Mouse (Mus musculus) intestine, embryonic 16.5 days (tissue): ENCODE results near the gene Rps2. TPM values are rescaled to one million over a fixed set of nuclear protein-coding genes. Genes with fewer than 3 reads are reported as not detected.

Experiments used
- ATAC-seq: fragments of 200-750 bp; cut with Nextera tagmentation; 2 replicates; pipeline ENCODE4 v1.8.0; 2017; ENCODE audit warnings: moderate TSS enrichment, moderate library complexity
- H3K27ac ChIP-seq: fragments of 300-500 bp; sonication (generic); 2 replicates; pipeline ENCODE4 v1.5.1; 2014; ENCODE audit warnings: mild to moderate bottlenecking, low read length
- H3K27me3 ChIP-seq: fragments of 300-500 bp; sonication (generic); replicated peaks from 2 replicates; pipeline ENCODE4 v1.6.1; 2014; ENCODE audit warnings: low read length, control low read depth, mixed read lengths; ENCODE audit not compliant: control insufficient read depth, insufficient read depth
- H3K36me3 ChIP-seq: fragments of 300-500 bp; sonication (generic); 2 replicates; pipeline ENCODE4 v1.6.1; 2014; ENCODE audit warnings: low read length, control low read depth; ENCODE audit not compliant: control insufficient read depth, insufficient read depth
- H3K4me1 ChIP-seq: fragments of 300-500 bp; sonication (generic); 2 replicates; pipeline ENCODE4 v1.6.1; 2014; ENCODE audit warnings: low read length, control low read depth, mixed read lengths; ENCODE audit not compliant: control insufficient read depth, insufficient read depth
- H3K4me2 ChIP-seq: fragments of 300-500 bp; sonication (generic); 2 replicates; pipeline ENCODE4 v1.6.1; 2014; ENCODE audit warnings: low read depth, low read length, control low read depth
- H3K4me3 ChIP-seq: fragments of 300-500 bp; sonication (generic); 2 replicates; pipeline ENCODE4 v1.5.1; 2014; ENCODE audit warnings: mild to moderate bottlenecking, low read length
- H3K9ac ChIP-seq: fragments of 300-500 bp; sonication (generic); 2 replicates; pipeline ENCODE4 v1.6.1; 2014; ENCODE audit warnings: low read depth, low read length
- H3K9me3 ChIP-seq: fragments of 300-500 bp; sonication (generic); 2 replicates; pipeline ENCODE4 v1.6.1; 2016; ENCODE audit warnings: low read length, control low read depth; ENCODE audit not compliant: control insufficient read depth
- WGBS: fragments of 180-500 bp; shearing (Covaris S2); extraction: QIAGEN DNeasy Blood & Tissue Kit; methylation state at CpG from one replicate; pipeline ENCODE4 v1.1.7; 2014; 5-methylcytosine and 5-hydroxymethylcytosine counted together
- polyA plus RNA-seq: library from polyadenylated mRNA; unstranded; fragments of >200 nt; fragmentation: Nextera tagmentation; extraction: Ambion mirVana; gene quantifications from 2 replicates; pipeline ENCODE4 v1.2.1, GENCODE M21; 2015

Rps2 gene
- polyA plus RNA-seq, 1 experiment from 2014 or later = 1,515 TPM

GRCm38 (mm10) chr17:24677500-24678080, 40.3 kb upstream of the Rps2 start:
- H3K4me2 ChIP-seq = peak overlapping the region; percentile 28; the same call in 1 of the 2 replicates
- no peak overlapping the region for H3K4me3 ChIP-seq
- H3K27ac ChIP-seq = peak overlapping the region; percentile 72
- H3K4me1 ChIP-seq = peaks cover 1% of the 10 kb centered on the region; the same call in 1 of the 2 replicates
- H3K27me3 ChIP-seq = no peaks in the 10 kb centered on the region
- no peaks in the 10 kb centered on the region for H3K9me3 ChIP-seq
- H3K36me3 ChIP-seq = peaks cover 32% of the 10 kb centered on the region
- peak; percentile 88 for ATAC-seq
- WGBS = 76% methylated on average over 24 of the region's 24 CpGs
- H3K9ac ChIP-seq = 0 out of 2 replicates have a peak overlapping the region, but pooled peaks have one; percentile 34

DNA sequence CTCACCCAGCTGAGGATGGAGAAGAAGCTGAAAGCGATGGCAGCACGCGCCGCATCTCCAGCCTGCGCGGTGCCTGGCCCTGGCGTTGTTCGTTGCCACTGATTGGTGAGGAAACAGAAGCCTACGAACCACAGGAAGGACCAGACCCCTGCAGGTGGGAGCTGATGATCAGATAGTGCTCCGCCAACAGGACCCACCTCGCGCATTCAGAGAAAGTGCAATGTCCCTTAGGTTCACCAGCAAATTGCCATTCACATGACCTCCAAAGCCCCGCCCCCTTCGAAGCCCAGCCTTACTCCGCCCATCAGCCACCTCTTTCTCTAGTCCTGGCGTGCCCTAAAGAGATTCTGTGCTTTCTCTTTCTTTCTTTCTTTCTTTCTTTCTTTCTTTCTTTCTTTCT, 31.4 kb upstream of the Rps2 start:
- H3K9ac ChIP-seq = no peak overlapping the region
- ATAC-seq = peak; percentile 43
- WGBS = 28% methylated on average over 16 of the region's 16 CpGs
- no peak overlapping the region for H3K4me3 ChIP-seq
- no peak overlapping the region for H3K27ac ChIP-seq
- H3K36me3 ChIP-seq = peaks cover 8% of the 10 kb centered on the region
- peaks cover 12% of the 10 kb centered on the region for H3K4me1 ChIP-seq
- H3K4me2 ChIP-seq = peak overlapping the region; percentile 9; the same call in 1 of the 2 replicates
- no peaks in the 10 kb centered on the region for H3K9me3 ChIP-seq
- peaks cover 33% of the 10 kb centered on the region for H3K27me3 ChIP-seq

DNA sequence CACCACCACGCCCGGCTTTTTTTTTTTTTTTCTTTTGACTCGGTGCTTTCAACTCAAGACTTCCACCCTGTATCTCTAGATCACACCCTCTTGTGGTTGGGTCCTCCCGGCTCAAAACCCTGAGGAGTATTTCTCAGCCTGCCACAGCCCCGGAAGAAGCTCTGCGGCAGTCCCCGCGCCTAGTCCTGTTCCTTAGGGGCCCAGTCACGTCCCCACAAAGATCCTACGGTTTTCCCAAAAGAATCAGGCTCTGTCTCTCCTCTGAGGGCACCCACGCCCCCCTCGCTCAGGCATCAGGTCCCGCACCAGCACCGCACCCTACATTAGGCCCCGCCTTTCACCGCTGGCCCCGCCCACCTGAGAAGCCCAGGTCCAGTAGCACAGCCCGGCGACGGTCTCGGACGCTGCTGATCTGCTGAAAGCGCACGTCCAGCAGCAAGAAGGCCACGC, 30.7 kb upstream of the Rps2 start:
- WGBS = 3% methylated on average over 25 of the region's 25 CpGs
- ATAC-seq = peak; percentile 73
- peak overlapping the region; percentile 56 for H3K9ac ChIP-seq
- peaks cover 33% of the 10 kb centered on the region for H3K27me3 ChIP-seq
- peak overlapping the region; percentile 51 for H3K4me2 ChIP-seq
- no peaks in the 10 kb centered on the region for H3K9me3 ChIP-seq
- H3K27ac ChIP-seq = no peak overlapping the region
- H3K4me3 ChIP-seq = peak overlapping the region; percentile 37
- H3K36me3 ChIP-seq = peaks cover 4% of the 10 kb centered on the region
- H3K4me1 ChIP-seq = peaks cover 12% of the 10 kb centered on the region

DNA sequence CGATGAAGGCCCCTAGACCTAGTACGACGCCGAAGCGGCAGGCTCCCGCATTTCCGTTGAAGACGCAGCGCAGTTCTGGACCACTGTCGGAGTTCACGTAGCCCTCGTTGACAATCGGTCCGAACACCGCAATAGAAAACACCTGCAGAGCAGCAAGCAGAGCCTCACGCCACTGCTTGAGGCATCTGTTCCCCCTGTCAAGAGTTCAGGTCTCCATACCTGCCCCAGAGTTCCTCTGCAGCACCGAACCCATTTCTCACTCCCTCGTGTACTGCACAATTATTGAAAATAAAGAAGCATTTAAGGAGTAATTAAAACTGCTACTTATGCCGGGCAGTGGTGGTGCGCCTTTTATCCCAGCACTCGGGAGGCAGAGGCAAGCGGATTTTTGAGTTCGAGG, 30.3 kb upstream of the Rps2 start:
- Histone ChIP-seq H3K27me3 (peaks cover 33% of the 10 kb centered on the region), H3K36me3 (0 out of 2 replicates have a peak, but pooled peaks cover 4% of the 10 kb centered on the region), H3K9ac (peak overlapping the region; percentile 56), H3K4me1 (peaks cover 12% of the 10 kb centered on the region), H3K9me3 (no peaks in the 10 kb centered on the region), H3K27ac (no peak overlapping the region), H3K4me2 (peak overlapping the region; percentile 51), H3K4me3 (peak overlapping the region; percentile 37)
- ATAC-seq = peak; percentile 41
- 19% methylated on average over 23 of the region's 23 CpGs for WGBS

DNA sequence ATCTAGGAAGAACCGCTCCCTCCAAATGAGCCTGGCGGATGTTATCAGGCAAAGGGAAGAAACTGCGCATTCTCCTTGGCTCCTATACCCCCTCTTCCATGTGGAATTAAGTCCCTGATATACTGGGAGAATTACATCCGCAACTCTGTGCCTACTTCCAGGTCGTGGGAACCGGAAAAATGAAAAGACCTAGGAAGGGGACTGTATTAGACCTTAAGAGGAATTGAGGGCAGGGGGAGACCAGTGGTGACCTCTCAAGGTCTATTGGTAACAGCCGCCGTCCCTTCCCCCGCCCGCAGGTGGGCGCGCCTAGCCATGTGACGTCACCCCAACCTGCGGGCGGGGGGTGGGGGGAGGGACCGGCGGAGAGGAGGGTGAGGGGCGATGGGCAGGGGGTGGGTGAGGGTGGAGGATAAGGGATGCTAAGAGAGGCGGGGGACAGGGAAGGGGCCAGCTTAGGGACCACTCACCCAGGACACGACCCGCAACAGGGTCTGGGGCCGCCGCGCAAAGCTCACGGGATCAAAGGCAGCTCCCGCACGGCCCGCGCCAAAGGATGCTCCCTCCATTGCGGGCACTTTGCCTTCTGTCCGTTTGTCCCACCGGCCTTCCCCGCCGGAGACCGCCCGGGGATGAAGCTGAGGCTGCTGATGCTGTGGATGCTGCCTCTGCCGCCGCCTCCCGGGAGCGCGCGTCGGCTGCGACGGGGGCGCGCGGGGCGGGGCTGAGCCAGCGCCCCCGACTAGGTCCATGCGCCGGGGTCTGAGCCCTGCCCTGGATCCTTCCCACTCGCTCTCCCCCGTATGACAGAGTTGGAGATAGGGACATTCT, 28.4 kb upstream of the Rps2 start, which contains the start of gene Syngr3:
Gene Syngr3 (minus strand): TSS at position 705 of the 831 bp plus-strand sequence.
- peak within 1 kb of the TSS; percentile 53 for H3K9ac ChIP-seq
- ATAC-seq = no peak
- H3K27ac ChIP-seq = no peak within 1 kb of the TSS
- peak within 1 kb of the TSS; percentile 50 for H3K4me3 ChIP-seq
- H3K9me3 ChIP-seq = no peaks in the 10 kb centered on the region
- peaks cover 12% of the 10 kb centered on the region for H3K4me1 ChIP-seq
- H3K4me2 ChIP-seq = peak within 1 kb of the TSS; percentile 81
- H3K27me3 ChIP-seq = peaks cover 33% of the 10 kb centered on the region
- H3K36me3 ChIP-seq = peaks cover 5% of the 10 kb centered on the region; the same call in 1 of the 2 replicates
- 2% methylated on average over 55 of the region's 55 CpGs for WGBS

DNA sequence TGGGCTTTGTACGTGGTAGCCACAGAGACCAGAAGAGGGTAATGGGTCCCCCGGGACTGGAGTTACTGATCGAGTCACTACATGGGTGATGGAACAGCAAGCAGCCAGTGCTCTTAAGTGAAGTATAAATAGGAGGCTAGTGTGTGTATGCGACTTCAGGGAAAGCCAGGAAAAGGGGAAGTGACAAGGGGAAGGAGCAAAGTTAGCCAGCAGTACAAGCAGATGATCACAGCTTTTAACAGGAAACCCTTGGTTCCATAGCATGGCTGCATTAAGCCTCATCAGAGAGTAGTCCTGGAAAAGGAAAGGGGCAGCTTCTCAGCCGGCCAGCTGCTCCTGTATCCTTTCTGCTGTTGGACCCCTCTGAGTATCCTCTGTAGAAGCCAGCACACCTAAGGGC, 25.5 kb upstream of the Rps2 start:
- H3K4me2 ChIP-seq = no peak overlapping the region
- peaks cover 25% of the 10 kb centered on the region for H3K4me1 ChIP-seq
- no peak overlapping the region for H3K27ac ChIP-seq
- H3K36me3 ChIP-seq = peaks cover 5% of the 10 kb centered on the region; the same call in 1 of the 2 replicates
- no peak overlapping the region for H3K4me3 ChIP-seq
- H3K9ac ChIP-seq = no peak overlapping the region
- H3K27me3 ChIP-seq = peaks cover 30% of the 10 kb centered on the region
- no peaks in the 10 kb centered on the region for H3K9me3 ChIP-seq
- no peak for ATAC-seq
- WGBS = 87% methylated on average over 5 of the region's 5 CpGs

DNA sequence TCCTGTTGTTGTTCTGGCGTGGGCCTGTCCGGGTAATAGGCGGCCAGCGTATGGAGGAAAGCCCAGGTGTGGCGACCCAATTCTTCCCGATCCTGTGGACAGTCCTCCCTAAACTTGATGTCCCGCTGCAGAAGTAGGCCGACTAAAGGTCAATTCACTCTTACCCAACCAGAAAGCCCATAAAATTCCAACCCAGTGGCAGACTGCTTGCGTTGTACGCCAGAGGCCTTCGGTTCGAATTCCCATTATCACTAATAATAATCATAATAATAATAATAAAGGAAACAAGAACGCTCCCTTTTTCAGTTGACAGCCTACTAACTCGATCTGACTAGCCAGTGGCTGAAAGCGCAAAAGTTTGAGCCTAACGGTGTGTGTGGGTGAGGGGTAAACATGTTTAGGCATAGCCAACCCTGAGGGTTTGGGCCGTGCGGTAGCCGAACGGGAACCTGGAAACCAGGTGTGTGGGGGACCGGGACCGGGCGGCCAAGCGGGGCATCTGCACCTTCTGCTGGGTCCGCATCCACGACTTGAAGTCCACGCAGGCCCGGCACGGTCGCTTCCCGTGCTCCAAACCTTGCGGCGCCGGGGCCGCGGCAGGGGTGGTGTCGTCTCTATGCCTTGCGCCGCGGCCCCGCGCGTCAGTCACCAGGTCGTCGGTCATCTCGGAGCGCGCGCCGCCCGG, 22.4 kb upstream of the Rps2 start:
- Histone ChIP-seq H3K4me1 (peaks cover 23% of the 10 kb centered on the region), H3K27me3 (peaks cover 2% of the 10 kb centered on the region), H3K4me2 (peak overlapping the region; percentile 68), H3K27ac (peak overlapping the region; percentile 90), H3K4me3 (peak overlapping the region; percentile 84), H3K36me3 (peaks cover 8% of the 10 kb centered on the region; the same call in 1 of the 2 replicates), H3K9me3 (no peaks in the 10 kb centered on the region), H3K9ac (peak overlapping the region; percentile 90)
- peak; percentile 14 for ATAC-seq
- WGBS = 5% methylated on average over 49 of the region's 51 CpGs

DNA sequence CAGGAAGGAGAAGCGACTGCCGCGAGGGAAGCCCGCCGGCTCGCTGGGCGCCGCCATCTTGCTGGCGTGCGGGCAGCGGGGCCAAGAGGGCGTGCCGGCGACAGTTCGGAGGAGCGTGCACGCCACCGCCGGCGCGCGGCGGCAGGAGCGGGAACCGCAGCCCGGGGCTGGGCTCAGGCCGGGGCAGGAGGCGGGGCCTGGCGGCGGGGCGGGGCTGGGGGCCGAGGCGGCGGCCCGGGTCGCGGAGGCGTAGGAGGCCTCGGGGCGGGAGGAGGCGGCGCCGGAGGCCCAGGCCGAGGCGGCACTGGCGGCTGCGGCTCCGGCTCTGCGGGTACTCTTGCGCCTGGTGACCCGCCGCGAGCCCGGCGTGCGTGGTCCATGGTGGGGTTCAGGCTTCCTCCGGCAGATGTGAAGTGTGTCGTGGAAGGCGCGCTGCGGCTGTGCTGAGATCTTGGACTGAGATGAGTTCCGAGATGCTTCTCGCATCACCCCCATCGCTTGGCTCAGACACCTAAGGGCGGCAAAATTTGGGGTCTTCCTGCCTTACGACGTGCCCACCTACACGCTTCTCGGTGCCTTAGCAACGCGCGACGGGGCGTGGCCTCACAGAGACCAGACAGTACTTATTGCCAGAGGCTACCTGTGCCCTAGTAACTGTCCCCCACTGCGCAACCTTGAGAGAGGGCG, 21.8 kb upstream of the Rps2 start, which contains the start of the genes Gfer and Noxo1:
Gene Gfer (minus strand): TSS at position 146 of the 687 bp plus-strand sequence.
Gene Noxo1 (plus strand): TSS at position 224 of the 687 bp plus-strand sequence.
- Histone ChIP-seq H3K9ac (peak within 1 kb of the TSS; percentile 90), H3K4me2 (peak within 1 kb of the TSS; percentile 68), H3K4me1 (peaks cover 23% of the 10 kb centered on the region), H3K27me3 (no peaks in the 10 kb centered on the region), H3K36me3 (peaks cover 10% of the 10 kb centered on the region), H3K9me3 (no peaks in the 10 kb centered on the region), H3K27ac (peak within 1 kb of the TSS; percentile 90), H3K4me3 (peak within 1 kb of the TSS; percentile 84)
- peak; percentile 90 for ATAC-seq
- under 1% methylated on average over 73 of the region's 76 CpGs for WGBS
